Mouse (Mus musculus): Measurements from ENCODE around the gene Ank3.

GRCm38 (mm10) chr10:69414888-69415287 is 16.3 kb downstream of the Ank3 start:
- TF ChIP-seq CTCF (IDR thresholded peaks at IDR 0.05; ENCODE audit: control insufficient read depth, insufficient read depth, low read length) (no peak), POLR2A (IDR thresholded peaks at IDR 0.05; ENCODE audit: borderline replicate concordance, control insufficient read depth, low read depth, low read length) (no peak)
